Mouse (Mus musculus): ENCODE measurements at regions not wholly inside any gene's neighbourhood (a gene's known extent, or its start where the extent isn't known, plus 50 kb on each side); places are given as distances from the start of the nearest gene placed in this dataset.

GRCm38 (mm10) chr16:78221781-78222180, 79.5 kb upstream of the Cxadr start:
- TF ChIP-seq POLR2A (IDR thresholded peaks at IDR 0.05; ENCODE audit: insufficient read depth, low read depth, low read length) (no peak), CTCF (IDR thresholded peaks at IDR 0.05) (no peak), EP300 (IDR thresholded peaks at IDR 0.05; ENCODE audit: insufficient read depth, low read depth, low read length) (no peak)

Data from heart, adult 2 months (tissue).